Mouse (Mus musculus) spleen, embryonic (tissue): ENCODE data around the gene Hs3st6.

ENCODE experiments used
- CTCF ChIA-PET: fragments of 350-600 bp; sonication (Branson Sonifier 250); formaldehyde crosslinking; loops from one replicate; lab custom pipeline; 2022; lab: Charles Lee

Gene Hs3st6

GRCm38 (mm10) chr17:24765016-24765905 is 12.5 kb downstream of the Hs3st6 start:
- CTCF ChIA-PET = no interaction called here

GRCm38 (mm10) chr17:24766266-24766875 is 13.6 kb downstream of the Hs3st6 start:
- CTCF ChIA-PET = no interaction called here

- CTCF ChIA-PET = no interaction called here
Measured at GRCm38 (mm10) chr17:24769146-24769545, 16.4 kb downstream of the Hs3st6 start.

GRCm38 (mm10) chr17:24773241-24773640 is 20.5 kb downstream of the Hs3st6 start:
- CTCF ChIA-PET = no interaction called here

- CTCF ChIA-PET = no interaction called here
Measured at GRCm38 (mm10) chr17:24775173-24775572, 22.4 kb downstream of the Hs3st6 start.

- CTCF ChIA-PET = no interaction called here
Measured at GRCm38 (mm10) chr17:24777073-24777472, 24.3 kb downstream of the Hs3st6 start.

- CTCF ChIA-PET = no interaction called here
Measured at GRCm38 (mm10) chr17:24780821-24781220, 28.0 kb downstream of the Hs3st6 start.

GRCm38 (mm10) chr17:24792190-24792589 is 39.4 kb downstream of the Hs3st6 start:
- CTCF ChIA-PET = no interaction called here

GRCm38 (mm10) chr17:24794791-24795190 is 42.0 kb downstream of the Hs3st6 start:
- CTCF ChIA-PET = no interaction called here

- CTCF ChIA-PET = no interaction called here
Measured at GRCm38 (mm10) chr17:24796969-24797368, 44.2 kb downstream of the Hs3st6 start.

- CTCF ChIA-PET = no interaction called here
Measured at GRCm38 (mm10) chr17:24798229-24798628, 45.4 kb downstream of the Hs3st6 start.

- CTCF ChIA-PET = no interaction called here
Measured at GRCm38 (mm10) chr17:24799476-24799875, 46.7 kb downstream of the Hs3st6 start.

- CTCF ChIA-PET = interaction anchor here (0.5 to 1.3 kb wide), 2 partner anchors 12 to 75 kb away, joined by 4 read pairs; no protein-coding TSS in a partner anchor
Measured at GRCm38 (mm10) chr17:24800524-24800923, 47.7 kb downstream of the Hs3st6 start.

GRCm38 (mm10) chr17:24803952-24804951 is 51.5 kb downstream of the Hs3st6 start, which contains the start of gene Meiob:
Gene Meiob (plus strand): TSS chr17:24804289.
- CTCF ChIA-PET = interaction anchor here (0.6 to 1.6 kb wide), 2 partner anchors 13 to 110 kb away, joined by 4 to 5 read pairs; no protein-coding TSS in a partner anchor
